Mouse (Mus musculus) hematopoietic stem cell, adult 5-6 weeks (primary cell): Measurements from ENCODE around the gene Iqsec1. TPM values are rescaled to one million over a fixed set of nuclear protein-coding genes. Genes with fewer than 3 reads are reported as not detected.

ENCODE experiments used
- ATAC-seq, 2 experiments: fragments of 125-278 bp in 1 of 2; replicated peaks in 1 of 2; 2 replicates each; pipeline ENCODE4 v1.8.0; 2016 to 2017; ENCODE audit warnings: inconsistent platforms in 2 of 2, mild to moderate bottlenecking in 2 of 2, moderate number of reproducible peaks in 2 of 2, low read depth in 1 of 2, moderate TSS enrichment in 1 of 2; ENCODE audit not compliant: low FRiP score in 2 of 2, poor library complexity in 2 of 2, severe bottlenecking in 2 of 2, insufficient read depth in 1 of 2, low TSS enrichment in 1 of 2
- total RNA-seq: library from RNA; stranded (forward); fragments of 172-1452, 232-1000 nt; gene quantifications from 2 replicates; pipeline ENCODE4 v1.2.3, GENCODE M21; 2017

The Iqsec1 gene
- total RNA-seq, 1 experiment from 2014 or later = 18.2 TPM

DNA sequence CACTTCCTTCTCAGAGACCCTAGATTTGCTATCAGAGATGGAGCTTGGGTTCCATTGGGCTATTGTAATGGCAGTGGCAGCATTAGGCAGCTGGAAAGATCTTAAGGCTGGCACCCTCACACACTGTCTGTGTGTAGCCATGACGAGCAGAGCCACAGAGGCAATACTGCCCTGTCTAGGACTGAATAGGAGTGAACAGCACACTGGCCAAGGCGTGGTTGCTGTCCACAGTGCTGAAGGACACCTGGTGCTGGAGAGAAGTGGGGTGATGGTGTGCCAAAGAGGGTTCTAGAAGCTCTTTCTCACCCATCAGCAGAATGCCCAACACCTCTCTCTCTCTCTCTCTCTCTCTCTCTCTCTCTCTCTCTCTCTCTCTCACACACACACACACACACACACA, 136.1 kb downstream of the Iqsec1 start:
- peak; percentile 27 to 36; a peak in 1 of 4 replicates for ATAC-seq

DNA sequence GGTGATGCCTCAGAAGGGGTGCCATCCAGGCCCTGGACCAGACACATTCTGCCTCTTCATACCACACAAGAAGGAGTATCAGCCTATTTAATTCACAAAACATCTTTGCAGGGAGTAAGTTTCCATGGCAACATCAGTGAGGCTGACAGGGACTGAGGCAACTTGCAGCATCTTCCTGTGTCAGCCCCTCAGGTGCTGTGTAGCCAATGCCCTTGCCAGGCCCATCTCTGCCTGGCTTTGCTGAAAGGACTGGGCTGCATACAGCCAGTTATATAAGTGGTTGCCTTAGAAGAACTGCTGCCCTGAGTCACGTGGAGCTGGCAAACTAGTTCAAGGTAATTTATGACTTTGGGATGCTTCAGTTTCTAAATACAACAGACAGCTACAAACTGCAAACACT, 140.4 kb downstream of the Iqsec1 start:
- ATAC-seq = no peak

- no peak for ATAC-seq
Measured at GRCm38 (mm10) chr6:90847523-90847922, 141.0 kb downstream of the Iqsec1 start.

DNA sequence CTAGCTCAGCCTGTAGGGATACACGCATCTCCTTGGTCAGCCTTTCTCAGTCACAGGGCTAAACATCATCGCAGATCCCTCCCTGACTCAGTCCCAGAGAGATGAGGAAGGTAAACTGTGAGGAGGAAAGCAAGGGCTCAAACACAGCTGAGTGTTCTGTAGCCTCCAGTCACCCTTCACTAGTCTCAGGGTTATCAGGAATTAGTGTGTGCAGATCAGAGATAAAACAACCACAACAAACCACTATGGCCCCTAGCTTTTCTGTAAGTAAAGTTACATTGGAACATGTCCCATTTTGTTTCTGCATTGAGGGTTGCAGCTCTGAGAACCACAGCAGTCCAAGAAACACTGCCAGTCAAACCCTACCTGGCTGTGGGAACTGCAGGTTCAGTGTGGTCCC, 148.5 kb downstream of the Iqsec1 start:
- ATAC-seq = 0 out of 4 replicates have a peak, but pooled peaks of 1 of the 2 experiments have one; percentile 14

GRCm38 (mm10) chr6:90836749-90837148, 151.7 kb downstream of the Iqsec1 start:
- ATAC-seq = no peak

DNA sequence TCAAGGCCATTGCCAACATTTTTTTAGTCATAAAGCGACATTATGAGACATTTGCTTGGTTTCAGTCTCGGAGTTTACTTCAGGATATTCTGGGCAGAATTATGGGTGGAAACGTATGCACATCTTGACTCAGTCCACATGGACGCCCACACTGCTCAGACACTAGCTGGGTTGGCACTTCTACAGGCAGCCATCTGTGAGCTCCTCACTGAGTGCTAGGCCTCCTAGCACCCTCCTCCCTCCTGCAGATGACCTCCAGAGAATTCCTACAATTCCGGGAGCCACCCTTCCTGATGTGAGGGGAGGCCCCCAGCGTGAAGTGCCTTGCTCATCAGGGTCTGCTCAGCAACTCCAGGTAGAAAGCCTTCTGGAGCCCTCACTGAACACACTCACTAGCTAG, 158.9 kb downstream of the Iqsec1 start:
- no peak for ATAC-seq

GRCm38 (mm10) chr6:90825063-90825462, 163.4 kb downstream of the Iqsec1 start:
- peak; percentile 96 to 99 for ATAC-seq

DNA sequence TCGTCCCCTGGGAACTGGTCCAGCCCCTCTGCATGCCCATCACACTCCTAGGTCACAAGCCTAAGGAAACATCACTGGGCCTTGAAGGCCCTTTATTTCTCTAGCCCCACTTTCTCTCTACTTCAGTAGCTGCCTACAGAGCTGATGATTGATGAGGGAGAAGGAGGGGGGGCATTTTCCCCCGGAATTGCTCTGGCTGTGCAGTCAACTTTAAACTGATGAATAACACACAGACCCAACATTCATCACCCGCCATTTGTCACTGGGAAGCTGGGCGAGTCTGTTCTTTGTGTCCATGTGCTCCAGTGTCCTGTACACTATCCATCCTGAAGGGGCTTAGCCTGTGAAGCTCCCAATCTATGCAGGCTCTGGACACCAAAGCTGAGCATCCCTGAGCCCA, 165.2 kb downstream of the Iqsec1 start:
- ATAC-seq = no peak

DNA sequence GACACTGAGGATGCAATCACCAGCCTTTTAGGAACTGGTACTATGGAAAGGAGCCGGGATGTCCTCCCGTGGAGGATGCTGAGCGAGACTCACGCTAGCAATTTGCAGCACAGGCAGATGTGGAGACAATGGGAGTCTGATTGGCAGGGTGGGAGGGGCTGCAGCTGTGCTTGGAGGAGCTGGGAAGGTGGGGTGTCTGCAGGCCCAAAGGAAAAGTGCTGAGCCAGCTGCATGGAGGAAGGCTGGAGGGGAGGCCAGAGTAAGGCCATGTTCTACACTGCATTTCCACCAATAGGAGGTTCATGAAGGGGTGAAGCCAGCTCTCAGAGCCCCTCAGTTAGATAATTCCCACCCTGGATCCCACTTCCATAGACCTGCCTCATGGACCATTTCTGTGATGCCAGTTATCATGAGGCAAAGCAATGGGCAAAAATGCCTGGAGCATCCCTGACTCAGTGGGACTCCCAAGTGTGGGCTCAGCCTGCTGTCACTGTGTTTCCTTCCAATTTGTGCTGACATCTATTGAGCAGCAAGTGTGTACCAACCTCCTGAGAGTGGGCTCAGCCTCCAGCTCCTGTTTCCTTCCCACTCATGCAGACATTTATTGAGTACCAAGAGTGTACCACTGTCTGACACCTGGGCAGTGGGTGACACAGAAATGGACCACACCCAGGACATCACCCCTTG, 166.4 kb downstream of the Iqsec1 start:
- no peak for ATAC-seq

- ATAC-seq = 0 out of 4 replicates have a peak, but pooled peaks of 1 of the 2 experiments have one; percentile 51
Measured at GRCm38 (mm10) chr6:90819880-90820279, 168.6 kb downstream of the Iqsec1 start.

GRCm38 (mm10) chr6:90818956-90819355, 169.5 kb downstream of the Iqsec1 start:
- peak; percentile 39 to 43; a peak in 2 of 4 replicates for ATAC-seq

DNA sequence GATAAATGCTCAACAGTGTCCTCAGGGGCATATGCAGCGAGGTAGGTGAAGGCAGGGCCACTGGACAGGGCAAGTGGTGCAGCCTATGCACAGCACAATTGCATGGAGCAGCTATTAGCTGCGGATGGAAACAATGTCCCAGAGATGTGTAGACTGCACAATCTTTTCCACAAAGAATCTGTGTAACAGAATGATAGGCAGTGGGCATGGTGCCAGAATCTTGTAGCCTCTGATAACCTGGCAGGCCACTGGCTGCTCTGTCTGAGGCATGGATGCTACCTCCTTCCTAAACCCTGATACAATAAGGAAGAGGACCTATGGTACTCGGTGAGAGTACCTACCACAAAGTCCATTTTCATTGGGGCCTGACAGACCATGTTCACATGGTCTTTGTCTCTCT, 171.9 kb downstream of the Iqsec1 start:
- ATAC-seq = no peak

- ATAC-seq = no peak
Measured at GRCm38 (mm10) chr6:90815341-90815740, 173.1 kb downstream of the Iqsec1 start.

DNA sequence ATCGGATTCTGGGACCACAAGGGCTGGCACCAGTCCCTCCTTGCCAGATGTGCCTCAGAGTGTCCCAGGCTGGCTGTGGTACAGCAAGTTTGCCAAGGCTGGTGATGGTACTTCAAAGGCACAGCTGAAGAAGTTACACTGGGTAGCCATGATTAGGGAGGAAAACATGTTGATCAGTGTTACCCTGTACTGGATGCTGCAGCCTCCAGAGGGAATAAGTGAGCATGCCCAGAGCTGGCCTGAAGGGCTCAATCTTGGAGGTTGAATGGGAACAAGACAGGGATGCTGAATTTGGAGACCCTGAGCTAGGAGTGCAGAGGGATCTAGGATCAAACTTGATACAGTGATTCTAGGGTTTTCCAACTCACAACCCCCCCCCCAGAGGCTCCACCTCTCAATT, 175.0 kb downstream of the Iqsec1 start:
- no peak for ATAC-seq

- ATAC-seq = no peak
Measured at GRCm38 (mm10) chr6:90812584-90812983, 175.9 kb downstream of the Iqsec1 start.

- no peak for ATAC-seq
Measured at GRCm38 (mm10) chr6:90812072-90812471, 176.4 kb downstream of the Iqsec1 start.

- ATAC-seq = no peak
Measured at GRCm38 (mm10) chr6:90810576-90810975, 177.9 kb downstream of the Iqsec1 start.

- peak; percentile 37 to 58; a peak in 3 of 4 replicates for ATAC-seq
Measured at GRCm38 (mm10) chr6:90809960-90810362, 178.5 kb downstream of the Iqsec1 start.
